Mouse (Mus musculus) ES-Bruce4 (cell line): ENCODE measurements at regions not wholly inside any gene's neighbourhood (a gene's known extent, or its start where the extent isn't known, plus 50 kb on each side); places are given as distances from the start of the nearest gene placed in this dataset.

Experiments
- H3K27ac ChIP-seq: 2 replicates; pipeline ENCODE4 v1.5.1; 2012; ENCODE audit warnings: low read length, inconsistent platforms; ENCODE audit not compliant: insufficient read depth
- H3K27me3 ChIP-seq: 2 replicates; pipeline ENCODE4 v1.6.1; 2012; ENCODE audit warnings: mild to moderate bottlenecking, low read length, inconsistent platforms; ENCODE audit not compliant: control insufficient read depth, poor library complexity, insufficient read depth, severe bottlenecking
- H3K36me3 ChIP-seq: 2 replicates; pipeline ENCODE4 v1.6.1; 2012; ENCODE audit warnings: inconsistent platforms, mild to moderate bottlenecking, low read length, moderate library complexity; ENCODE audit not compliant: control insufficient read depth, poor library complexity, insufficient read depth, severe bottlenecking
- H3K4me1 ChIP-seq: one replicate; pipeline ENCODE4 v1.8.1; 2011; ENCODE audit warnings: low read length; ENCODE audit not compliant: control insufficient read depth, insufficient read depth
- H3K4me3 ChIP-seq: 2 replicates; pipeline ENCODE4 v1.5.1; 2011; ENCODE audit warnings: low read depth, mild to moderate bottlenecking, low read length
- H3K9ac ChIP-seq: 2 replicates; pipeline ENCODE4 v1.6.1; 2012; ENCODE audit warnings: low read depth, mild to moderate bottlenecking, inconsistent platforms; ENCODE audit not compliant: poor library complexity, severe bottlenecking
- H3K9me3 ChIP-seq: replicated peaks from 2 replicates; pipeline ENCODE4 v1.6.1; 2012; ENCODE audit warnings: mild to moderate bottlenecking, low read length, inconsistent platforms; ENCODE audit not compliant: control insufficient read depth, poor library complexity, insufficient read depth, severe bottlenecking
- CTCF ChIP-seq: IDR thresholded peaks from one replicate; pipeline ENCODE4 v1.8.1; 2011; ENCODE audit warnings: low read depth, low read length
- EP300 ChIP-seq: IDR thresholded peaks from 2 replicates; pipeline ENCODE4 v1.6.1; 2011; ENCODE audit warnings: low read depth, low read length; ENCODE audit not compliant: insufficient read depth
- POLR2A ChIP-seq: IDR thresholded peaks from one replicate; pipeline ENCODE4 v1.8.1; 2011; ENCODE audit warnings: low read length; ENCODE audit not compliant: insufficient read depth

GRCm38 (mm10) chr3:34868698-34869409 is 218.6 kb downstream of the Sox2 start:
- no peak overlapping the region for H3K27ac ChIP-seq
- no peaks in the 10 kb centered on the region for H3K27me3 ChIP-seq
- no peaks in the 10 kb centered on the region for H3K4me1 ChIP-seq
- no peak overlapping the region for H3K9ac ChIP-seq
- no peaks in the 10 kb centered on the region for H3K9me3 ChIP-seq
- no peak for TF ChIP-seq EP300
- TF ChIP-seq CTCF: no peak
- no peak for TF ChIP-seq POLR2A
- H3K36me3 ChIP-seq: no peaks in the 10 kb centered on the region
- H3K4me3 ChIP-seq: no peak overlapping the region

GRCm38 (mm10) chr3:34869911-34870310 is 219.7 kb downstream of the Sox2 start:
- Histone ChIP-seq H3K27me3 (no peaks in the 10 kb centered on the region), H3K4me3 (no peak overlapping the region), H3K36me3 (no peaks in the 10 kb centered on the region), H3K4me1 (no peaks in the 10 kb centered on the region), H3K27ac (no peak overlapping the region), H3K9me3 (no peaks in the 10 kb centered on the region), H3K9ac (no peak overlapping the region)
- TF ChIP-seq CTCF: no peak
- no peak for TF ChIP-seq POLR2A
- no peak for TF ChIP-seq EP300

GRCm38 (mm10) chr3:34885137-34885536 is 234.9 kb downstream of the Sox2 start:
- no peak overlapping the region for H3K9ac ChIP-seq
- H3K27me3 ChIP-seq: no peaks in the 10 kb centered on the region
- no peaks in the 10 kb centered on the region for H3K9me3 ChIP-seq
- no peak overlapping the region for H3K27ac ChIP-seq
- H3K4me1 ChIP-seq: peaks cover 4% of the 10 kb centered on the region
- no peak overlapping the region for H3K4me3 ChIP-seq
- no peaks in the 10 kb centered on the region for H3K36me3 ChIP-seq
- TF ChIP-seq POLR2A (no peak), EP300 (0 out of 2 replicates have a peak, but pooled peaks have one; percentile 52)

- Histone ChIP-seq H3K9me3 (no peaks in the 10 kb centered on the region; the same call in 1 of the 2 replicates), H3K9ac (no peak overlapping the region), H3K27ac (no peak overlapping the region), H3K27me3 (no peaks in the 10 kb centered on the region), H3K4me3 (no peak overlapping the region), H3K36me3 (no peaks in the 10 kb centered on the region), H3K4me1 (no peaks in the 10 kb centered on the region)
- TF ChIP-seq CTCF: no peak
- no peak for TF ChIP-seq EP300
- no peak for TF ChIP-seq POLR2A
Observed at GRCm38 (mm10) chr3:34893381-34893780, 243.2 kb downstream of the Sox2 start.

GRCm38 (mm10) chr3:34903106-34903505 is 252.9 kb downstream of the Sox2 start:
- Histone ChIP-seq H3K36me3 (no peaks in the 10 kb centered on the region), H3K27me3 (no peaks in the 10 kb centered on the region), H3K27ac (no peak overlapping the region), H3K4me3 (no peak overlapping the region), H3K4me1 (no peaks in the 10 kb centered on the region), H3K9me3 (no peaks in the 10 kb centered on the region), H3K9ac (no peak overlapping the region)
- TF ChIP-seq POLR2A: no peak
- TF ChIP-seq EP300: no peak
- no peak for TF ChIP-seq CTCF

GRCm38 (mm10) chr3:34908489-34908888 is 258.3 kb downstream of the Sox2 start:
- H3K4me1 ChIP-seq: peaks cover 1% of the 10 kb centered on the region
- no peaks in the 10 kb centered on the region for H3K36me3 ChIP-seq
- no peak overlapping the region for H3K27ac ChIP-seq
- no peak overlapping the region for H3K4me3 ChIP-seq
- TF ChIP-seq POLR2A (no peak), CTCF (no peak), EP300 (no peak)
- H3K9ac ChIP-seq: no peak overlapping the region
- no peaks in the 10 kb centered on the region for H3K9me3 ChIP-seq
- no peaks in the 10 kb centered on the region for H3K27me3 ChIP-seq
